Mouse (Mus musculus): Measurements from ENCODE around the gene Olfr1045.
"Not testable (repeated sequence)": the region's sequence is repeated elsewhere in the genome, so short reads cannot be mapped to it uniquely, and the experiment has no call there.

Gene Olfr1045

DNA sequence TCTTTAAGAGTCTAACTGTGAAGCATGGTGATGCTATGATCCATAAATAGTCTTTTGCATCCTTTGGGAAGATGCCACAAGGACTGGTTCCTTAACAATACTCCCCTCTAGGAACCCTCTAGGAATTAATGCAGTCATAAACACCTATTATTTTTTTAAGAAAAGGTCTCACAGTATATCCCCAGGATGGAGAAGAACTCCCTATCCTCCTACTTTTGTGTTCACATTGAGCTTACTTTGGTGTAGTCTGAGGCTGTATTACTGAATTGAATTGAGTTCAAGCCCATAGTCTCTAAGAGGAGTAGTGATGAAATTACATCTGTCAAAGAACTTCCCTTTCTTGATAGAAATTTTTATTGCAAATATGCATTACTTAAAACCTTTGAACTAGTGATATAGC, at the start of gene Olfr1045:
TSS of gene Olfr1045 (minus strand) at position 101 of the 400 bp plus-strand sequence.
- no peak for DNase-seq (ENCODE audit: low spot score in 2 of 2)

- no peak for DNase-seq (ENCODE audit: low spot score in 2 of 2)
Measured at GRCm38 (mm10) chr2:86240189-86240588, 37.4 kb upstream of the Olfr1045 start, which contains the start of gene Olfr1048. Gene Olfr1048 (minus strand): TSS chr2:86240289.

- no peak for DNase-seq (ENCODE audit: low spot score in 2 of 2)
Measured at GRCm38 (mm10) chr2:86231301-86231700, 28.5 kb upstream of the Olfr1045 start, which contains the start of gene Olfr1047. Gene Olfr1047 (minus strand): TSS chr2:86231401.

GRCm38 (mm10) chr2:86219214-86219613, 16.4 kb upstream of the Olfr1045 start, which contains the start of gene Olfr1046:
Gene Olfr1046 (minus strand): TSS chr2:86219314.
- no peak for DNase-seq (ENCODE audit: low spot score in 2 of 2)

- no peak for DNase-seq (ENCODE audit: low spot score in 2 of 2)
Measured at GRCm38 (mm10) chr2:86195863-86196262, 6.9 kb downstream of the Olfr1045 start.

DNA sequence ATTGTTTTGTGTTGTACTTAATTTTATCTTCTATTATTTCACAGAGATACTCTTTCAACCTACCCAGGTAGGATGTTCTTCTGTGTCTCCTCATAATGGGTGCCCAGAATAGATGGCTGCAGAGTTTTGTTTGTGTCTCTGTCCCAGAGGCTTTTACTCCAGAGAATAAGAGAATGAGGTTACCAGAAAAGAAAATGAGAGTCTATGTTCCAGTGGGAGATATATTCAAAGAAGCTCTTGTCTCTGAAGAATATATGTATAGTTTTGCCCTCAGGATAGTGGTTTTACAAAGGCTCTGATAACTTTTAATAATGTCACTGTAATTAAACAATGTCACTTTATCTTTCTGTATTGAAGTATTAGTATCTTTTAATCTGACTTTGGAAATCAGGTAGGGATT, 17.2 kb downstream of the Olfr1045 start, which contains the start of gene Olfr52:
TSS of gene Olfr52 (minus strand) at position 101 of the 400 bp plus-strand sequence.
- no peak for DNase-seq (ENCODE audit: low spot score in 2 of 2)

GRCm38 (mm10) chr2:86179950-86180349, 22.9 kb downstream of the Olfr1045 start:
- no peak for DNase-seq (ENCODE audit: low spot score in 2 of 2)

GRCm38 (mm10) chr2:86177720-86178119, 25.1 kb downstream of the Olfr1045 start, which contains the start of gene Olfr1044:
Gene Olfr1044 (minus strand): TSS chr2:86177820.
- no peak for DNase-seq (ENCODE audit: low spot score in 2 of 2)

GRCm38 (mm10) chr2:86175422-86175821, 27.4 kb downstream of the Olfr1045 start:
- DNase-seq (ENCODE audit: low spot score in 2 of 2): not testable (repeated sequence)

- DNase-seq (ENCODE audit: low spot score in 2 of 2): no peak
Measured at GRCm38 (mm10) chr2:86167422-86167821, 35.4 kb downstream of the Olfr1045 start, which contains the start of gene Olfr1043. Gene Olfr1043 (minus strand): TSS chr2:86167522.

DNA sequence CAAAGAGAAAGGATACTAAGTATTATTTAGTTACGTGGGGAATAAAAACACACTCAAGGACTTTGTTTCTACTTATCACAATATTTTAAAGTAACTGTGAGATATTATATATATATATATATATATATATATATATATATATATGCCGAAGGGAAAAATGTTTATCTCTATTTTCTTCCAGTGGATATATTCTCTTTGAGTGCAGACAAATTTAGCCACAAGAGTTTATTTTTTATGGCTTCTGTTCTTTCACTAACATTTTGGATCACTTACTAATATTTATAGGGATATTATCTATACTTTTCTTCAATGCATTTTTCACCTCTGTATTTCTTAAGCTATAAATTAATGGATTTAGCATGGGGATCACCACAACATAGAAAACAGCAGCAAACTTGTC, 41.1 kb downstream of the Olfr1045 start, which contains the start of gene Olfr1042:
TSS of gene Olfr1042 (minus strand) at position 101 of the 400 bp plus-strand sequence.
- DNase-seq (ENCODE audit: low spot score in 2 of 2): no peak

DNA sequence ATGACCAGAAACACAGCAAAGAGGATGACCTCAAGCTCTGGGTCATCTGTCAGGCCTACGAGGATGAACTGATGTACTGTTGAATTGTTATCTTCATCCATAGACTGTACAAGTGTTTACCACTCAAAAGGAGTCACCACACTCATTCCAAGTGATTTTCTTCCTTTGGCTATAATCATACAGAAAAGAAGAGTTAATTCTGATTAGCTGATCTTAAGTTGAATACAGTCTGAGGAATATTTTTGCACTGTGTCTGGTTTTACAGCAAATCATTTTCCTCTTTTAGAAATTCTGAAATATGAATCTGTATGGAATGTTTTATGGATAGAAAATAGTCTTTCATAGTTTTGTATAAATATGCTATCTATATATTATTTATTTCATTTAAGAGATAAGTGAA, 56.2 kb downstream of the Olfr1045 start, which contains the start of gene Olfr1040:
TSS of gene Olfr1040 (minus strand) at position 101 of the 400 bp plus-strand sequence.
- no peak for DNase-seq (ENCODE audit: low spot score in 2 of 2)
